Mouse (Mus musculus): ENCODE measurements at regions not wholly inside any gene's neighbourhood (a gene's known extent, or its start where the extent isn't known, plus 50 kb on each side); places are given as distances from the start of the nearest gene placed in this dataset.
"Not testable (repeated sequence)": the region's sequence is repeated elsewhere in the genome, so short reads cannot be mapped to it uniquely, and the experiment has no call there.

DNA sequence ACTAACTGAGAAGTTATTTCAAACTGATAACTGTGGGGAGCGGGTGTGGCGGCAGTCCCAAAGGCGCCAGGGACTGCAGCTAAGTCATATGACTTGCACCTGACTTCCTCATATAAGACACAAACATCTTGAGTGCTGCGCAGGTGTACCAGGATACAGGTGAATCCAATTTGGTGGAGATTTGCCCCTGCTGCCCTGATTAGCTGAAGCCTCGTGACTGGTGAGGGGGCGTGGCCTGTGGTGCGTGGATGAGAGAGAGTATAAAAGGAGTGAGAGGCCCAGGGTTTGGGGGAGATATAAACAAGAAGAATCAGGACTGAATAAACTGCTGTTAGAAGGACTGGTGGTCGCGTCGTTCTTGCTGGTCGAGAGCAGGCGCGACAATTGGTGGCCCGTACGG is 731.6 kb upstream of the Pcdh10 start:
- not testable (repeated sequence) for DNase-seq (ENCODE audit: extremely low read depth, low read depth)

DNA sequence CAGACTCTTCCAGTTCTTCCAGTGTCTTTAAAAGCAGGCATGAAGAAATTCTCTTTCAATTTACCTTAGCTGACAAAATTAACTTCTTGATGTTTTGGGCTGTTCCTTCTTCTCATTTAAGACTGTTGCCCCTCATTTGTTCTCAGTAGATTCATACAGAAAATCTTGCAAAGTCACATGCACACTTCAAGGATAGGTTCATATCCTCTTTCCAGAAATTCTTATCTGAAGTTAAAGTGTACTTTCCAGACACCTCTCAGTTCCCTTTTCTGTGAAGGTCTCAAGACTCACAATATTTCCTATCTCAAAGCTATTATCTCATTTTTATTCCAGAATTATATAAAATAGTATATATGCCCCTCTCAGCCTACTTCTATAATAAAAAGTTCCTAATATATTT is 681.8 kb upstream of the Pcdh10 start:
- peak; percentile 45 for DNase-seq (ENCODE audit: extremely low read depth, low read depth)

- DNase-seq (ENCODE audit: extremely low read depth, low read depth): no peak
These were observed 681.1 kb upstream of the Pcdh10 start for GRCm38 (mm10) chr3:44697000-44697681.

- no peak for DNase-seq (ENCODE audit: extremely low read depth, low read depth)
These were observed 677.1 kb upstream of the Pcdh10 start for GRCm38 (mm10) chr3:44701125-44701524.

DNA sequence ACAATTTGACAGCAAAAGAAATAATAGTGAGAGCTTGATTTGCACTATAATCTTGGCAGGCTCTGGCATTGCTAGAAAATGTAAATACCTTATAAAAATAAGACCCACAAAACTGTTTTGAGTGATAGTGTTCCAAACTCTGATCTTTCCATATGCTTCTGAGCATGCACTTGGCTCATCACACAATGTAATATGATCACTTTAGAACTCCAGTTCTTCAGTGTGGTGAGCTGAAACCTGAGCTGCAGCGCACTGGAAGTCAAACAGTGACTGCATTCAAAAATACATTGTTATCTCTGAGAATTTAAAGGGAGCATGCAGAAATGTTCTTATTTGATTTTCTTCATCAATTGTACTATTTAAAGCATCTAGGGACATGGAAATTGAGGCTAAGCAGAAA is 672.5 kb upstream of the Pcdh10 start:
- DNase-seq (ENCODE audit: extremely low read depth, low read depth): no peak

DNA sequence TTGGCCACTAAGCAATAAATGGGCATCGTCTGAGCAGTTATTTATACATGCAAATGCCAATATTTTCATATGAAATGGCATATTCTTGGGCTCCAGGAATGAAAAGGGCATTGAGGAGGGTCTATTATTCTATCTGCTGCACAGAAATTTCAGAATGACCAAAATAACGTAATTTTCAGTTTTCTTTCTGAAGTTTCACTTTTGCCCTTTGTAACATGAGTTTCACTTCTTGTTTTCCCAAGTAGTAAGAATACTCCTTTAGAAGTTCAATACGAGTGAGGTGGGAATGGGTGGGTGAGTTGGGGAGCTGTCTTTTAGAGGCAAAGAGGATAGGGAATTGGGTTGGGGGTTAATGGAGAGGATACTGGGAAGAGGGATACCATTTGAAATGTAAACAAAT is 662.7 kb upstream of the Pcdh10 start:
- no peak for DNase-seq (ENCODE audit: extremely low read depth, low read depth)

All from MEL-GATA-1-ER (cell line).